Mouse (Mus musculus) hindbrain, embryonic 11.5 days (tissue): ENCODE measurements around the gene Olfr571. TPM values are rescaled to one million over a fixed set of nuclear protein-coding genes. Genes with fewer than 3 reads are reported as not detected.

Source experiments
- polyA plus RNA-seq: library from polyadenylated mRNA; unstranded; fragments of >200 nt; fragmentation: Nextera tagmentation; extraction: Ambion mirVana; gene quantifications from 2 replicates; pipeline ENCODE4 v1.2.1, GENCODE M21; 2014

Olfr571 gene
- polyA plus RNA-seq, 1 experiment from 2014 or later = not detected

Other genes starting within 250 kb of the Olfr571 start
- 9.3 and 9.5 TPM in 2 replicates for gene Trim68, start 230.2 kb downstream of the Olfr571 start, polyA plus RNA-seq
- not detected in 2 replicates for gene Olfr557, start 221.6 kb downstream of the Olfr571 start, polyA plus RNA-seq
- 0.15 TPM in 1 of 2 replicates, not detected in the other for gene Olfr558, start 215.3 kb downstream of the Olfr571 start, polyA plus RNA-seq
- gene Olfr33, start 198.5 kb downstream of the Olfr571 start, polyA plus RNA-seq = not detected in 2 replicates
- gene Olfr559, start 190.0 kb downstream of the Olfr571 start, polyA plus RNA-seq = not detected in 2 replicates
- gene Olfr560, start 158.2 kb downstream of the Olfr571 start, polyA plus RNA-seq = not detected in 2 replicates
- gene Olfr78, start 158.1 kb downstream of the Olfr571 start, polyA plus RNA-seq = 0.14 TPM in 1 of 2 replicates, not detected in the other
- not detected in 2 replicates for gene Olfr561, start 146.3 kb downstream of the Olfr571 start, polyA plus RNA-seq
- not detected in 2 replicates for gene Olfr564, start 114.1 kb downstream of the Olfr571 start, polyA plus RNA-seq
- gene Olfr566, start 58.8 kb downstream of the Olfr571 start, polyA plus RNA-seq = not detected in 2 replicates
- not detected in 2 replicates for gene Olfr568, start 40.4 kb downstream of the Olfr571 start, polyA plus RNA-seq
- not detected in 2 replicates for gene Olfr569, start 26.7 kb downstream of the Olfr571 start, polyA plus RNA-seq
- gene Olfr570, start 23.0 kb downstream of the Olfr571 start, polyA plus RNA-seq = not detected in 2 replicates
- gene Olfr572, start 6.9 kb upstream of the Olfr571 start, polyA plus RNA-seq = not detected in 2 replicates
- gene Olfr573-ps1, start 25.0 kb upstream of the Olfr571 start, polyA plus RNA-seq = not detected in 2 replicates
- not detected in 2 replicates for gene Olfr574, start 30.9 kb upstream of the Olfr571 start, polyA plus RNA-seq
- not detected in 2 replicates for gene Olfr575, start 41.2 kb upstream of the Olfr571 start, polyA plus RNA-seq
- gene Olfr576, start 45.1 kb upstream of the Olfr571 start, polyA plus RNA-seq = not detected in 2 replicates
- not detected in 2 replicates for gene Olfr577, start 58.4 kb upstream of the Olfr571 start, polyA plus RNA-seq
- gene Olfr578, start 71.8 kb upstream of the Olfr571 start, polyA plus RNA-seq = not detected in 2 replicates
- not detected in 2 replicates for gene Olfr582, start 120.5 kb upstream of the Olfr571 start, polyA plus RNA-seq
- not detected in 2 replicates for gene Olfr583, start 133.8 kb upstream of the Olfr571 start, polyA plus RNA-seq
- not detected in 2 replicates for gene Olfr584, start 164.3 kb upstream of the Olfr571 start, polyA plus RNA-seq
- not detected in 2 replicates for gene Olfr585, start 180.2 kb upstream of the Olfr571 start, polyA plus RNA-seq
- not detected in 2 replicates for gene Olfr586, start 208.1 kb upstream of the Olfr571 start, polyA plus RNA-seq
- not detected in 2 replicates for gene Olfr588-ps1, start 223.3 kb upstream of the Olfr571 start, polyA plus RNA-seq
- gene Olfr589, start 238.8 kb upstream of the Olfr571 start, polyA plus RNA-seq = not detected in 2 replicates